Comparison of ENCODE assay signal across 11 mouse cellular contexts in the genomic region with DNA sequence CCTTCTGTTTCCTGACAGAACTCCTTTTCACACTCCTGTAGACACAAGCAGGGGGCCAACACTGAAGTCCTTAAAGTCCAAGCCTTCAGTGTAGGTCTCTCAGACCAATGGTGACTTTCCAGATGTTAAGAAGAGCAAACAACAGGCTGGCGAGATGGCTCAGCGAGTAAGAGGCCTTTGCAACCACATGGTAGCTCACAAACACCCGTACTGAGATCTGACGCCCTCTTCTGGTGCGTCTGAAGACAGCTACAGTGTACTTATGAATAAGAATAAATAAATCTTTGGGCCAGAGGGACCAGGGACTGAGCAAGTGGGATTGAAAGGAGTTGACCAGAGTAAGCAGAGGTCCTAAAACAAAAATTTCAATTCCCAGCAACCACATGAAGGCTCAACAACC.
DNase-seq lines count a peak whose midpoint lies in the region; ATAC-seq and TF ChIP-seq lines count a peak whose summit lies in the region.
"Had no signal": no experiment of that assay in that cellular context is flagged by ENCODE, and none has a peak within 500 bp of the region (broad histone marks: within the 10 kb centered on the region; RNA-seq: fewer than 3 reads in every experiment).

No protein-coding gene starts in this region.

- H3K36me3 ChIP-seq in heart, embryonic 16.5 days (ENCODE audit: control insufficient read depth, insufficient read depth), result peaks cover 20% of the 10 kb centered on the region; the same call in 1 of the 2 replicates
- H3K36me3 ChIP-seq in heart, embryonic 12.5 days, result peaks cover 27% of the 10 kb centered on the region
- H3K36me3 ChIP-seq: embryonic facial prominence, embryonic 13.5 days had no signal

- no peaks in the 10 kb centered on the region for H3K9me3 ChIP-seq in heart, embryonic 16.5 days (replicated peaks; ENCODE audit: control insufficient read depth, low read length)
- H3K9me3 ChIP-seq in heart, embryonic 12.5 days (replicated peaks), result no peaks in the 10 kb centered on the region
- H3K9me3 ChIP-seq: embryonic facial prominence, embryonic 13.5 days had no signal

- H3K4me2 ChIP-seq in heart, embryonic 16.5 days (ENCODE audit: low read depth, low read length), result no peak overlapping the region
- no peak overlapping the region for H3K4me2 ChIP-seq in heart, embryonic 12.5 days
- H3K4me2 ChIP-seq: embryonic facial prominence, embryonic 13.5 days had no signal

- 52% methylated on average over 5 of the region's 5 CpGs for WGBS in heart, embryonic 16.5 days
- WGBS in heart, embryonic 12.5 days, result 46% methylated on average over 5 of the region's 5 CpGs
- WGBS in lung, adult 2 months, result 48% methylated on average over 5 of the region's 5 CpGs

- H3K27me3 ChIP-seq in heart, embryonic 16.5 days (ENCODE audit: control insufficient read depth, insufficient read depth, low read length), result no peaks in the 10 kb centered on the region
- no peaks in the 10 kb centered on the region for H3K27me3 ChIP-seq in heart, embryonic 12.5 days (replicated peaks)
- H3K27me3 ChIP-seq: embryonic facial prominence, embryonic 13.5 days had no signal

- H3K9ac ChIP-seq in heart, embryonic 16.5 days (ENCODE audit: low read length), result no peak overlapping the region
- H3K9ac ChIP-seq in heart, embryonic 12.5 days, result no peak overlapping the region
- H3K9ac ChIP-seq: embryonic facial prominence, embryonic 13.5 days had no signal

- H3K4me3 ChIP-seq in heart, embryonic 16.5 days (ENCODE audit: low read length), result no peak overlapping the region
- H3K4me3 ChIP-seq in heart, embryonic 12.5 days, result no peak overlapping the region
- H3K4me3 ChIP-seq in lung, adult 2 months (replicated peaks; ENCODE audit: extremely low read depth, low read depth, low read length), result no peak overlapping the region
- H3K4me3 ChIP-seq: embryonic facial prominence, embryonic 13.5 days; myocyte had no signal

- peak overlapping the region; percentile 71 for H3K27ac ChIP-seq in heart, embryonic 16.5 days (ENCODE audit: low read length)
- H3K27ac ChIP-seq in heart, embryonic 12.5 days (ENCODE audit: poor library complexity, severe bottlenecking), result no peak overlapping the region; the same call in 1 of the 2 replicates
- H3K27ac ChIP-seq: embryonic facial prominence, embryonic 13.5 days had no signal

- no peak for DNase-seq in lung, adult 2 months
- no peak for DNase-seq in lung, postnatal 14 days
- DNase-seq in NIH3T3 (ENCODE audit: low read depth), result peak; percentile 51
- peak; percentile 16 for DNase-seq in retina, postnatal 1 day
- no peak for DNase-seq in MN1 (ENCODE audit: low spot score)
- DNase-seq: cerebellum, adult 11-12 months; thymus, adult 2 months had no signal

- no peak for TF ChIP-seq POLR2A in lung, adult 2 months (IDR thresholded peaks at IDR 0.05; ENCODE audit: borderline replicate concordance, extremely low read depth, low read depth, low read length)

- peaks cover 43% of the 10 kb centered on the region for H3K4me1 ChIP-seq in heart, embryonic 16.5 days (ENCODE audit: control insufficient read depth, insufficient read depth, low read length)
- peaks cover 32% of the 10 kb centered on the region for H3K4me1 ChIP-seq in heart, embryonic 12.5 days (replicated peaks)
- H3K4me1 ChIP-seq in lung, adult 2 months (ENCODE audit: control insufficient read depth, insufficient read depth, low read length), result no peaks in the 10 kb centered on the region

- ATAC-seq in heart, embryonic 16.5 days (replicated peaks; ENCODE audit: extremely low read depth, insufficient read depth, low FRiP score), result no peak
- ATAC-seq in heart, embryonic 12.5 days (ENCODE audit: insufficient number of reproducible peaks, low FRiP score), result no peak

- TF ChIP-seq CTCF in lung, adult 2 months (IDR thresholded peaks at IDR 0.05; ENCODE audit: insufficient read depth, low read length), result peak; percentile 23; the same call in 1 of the 2 replicates

Comparison
In these comparisons a context has a peak if more than half of its experiments do, and no peak if none do; other contexts are left out.
1. DNase-seq: peak in NIH3T3 (single experiment) and retina, postnatal 1 day (single experiment); none in lung, adult 2 months (single experiment), lung, postnatal 14 days (single experiment) and MN1 (single experiment).